Mouse (Mus musculus) liver, embryonic 11.5 days (tissue): ENCODE results near the gene Cyp4f37. TPM values are rescaled to one million over a fixed set of nuclear protein-coding genes. Genes with fewer than 3 reads are reported as not detected.
"Not testable (repeated sequence)": the region's sequence is repeated elsewhere in the genome, so short reads cannot be mapped to it uniquely, and the experiment has no call there.

Source experiments
- ATAC-seq: fragments of 200-750 bp; cut with Nextera tagmentation; replicated peaks from 2 replicates; pipeline ENCODE4 v1.8.0; 2017; ENCODE audit warnings: moderate number of reproducible peaks, mild to moderate bottlenecking, moderate TSS enrichment, moderate library complexity; ENCODE audit not compliant: low FRiP score
- DNase-seq: peaks from one replicate; pipeline ENCODE4 v3.0.0-alpha.2; 2017; ENCODE audit warnings: low spot score
- H3K27ac ChIP-seq: fragments of 300-500 bp; sonication (generic); 2 replicates; pipeline ENCODE4 v1.5.1; 2014; ENCODE audit warnings: mild to moderate bottlenecking, low read depth, low read length, control low read depth
- H3K27me3 ChIP-seq: fragments of 300-500 bp; sonication (generic); replicated peaks from 2 replicates; pipeline ENCODE4 v1.6.1; 2014; ENCODE audit warnings: low read length, mixed read lengths; ENCODE audit not compliant: control insufficient read depth, insufficient read depth
- H3K36me3 ChIP-seq: fragments of 300-500 bp; sonication (generic); 2 replicates; pipeline ENCODE4 v1.6.1; 2014; ENCODE audit warnings: mild to moderate bottlenecking, low read length, moderate library complexity, mixed read lengths; ENCODE audit not compliant: control insufficient read depth, insufficient read depth
- H3K4me1 ChIP-seq: fragments of 300-500 bp; sonication (generic); replicated peaks from 2 replicates; pipeline ENCODE4 v1.6.1; 2014; ENCODE audit warnings: low read length, mixed read lengths; ENCODE audit not compliant: control insufficient read depth, insufficient read depth
- H3K4me2 ChIP-seq: fragments of 300-500 bp; sonication (generic); 2 replicates; pipeline ENCODE4 v1.6.1; 2014; ENCODE audit warnings: mild to moderate bottlenecking, control low read depth, moderate library complexity
- H3K4me3 ChIP-seq: fragments of 300-500 bp; sonication (generic); 2 replicates; pipeline ENCODE4 v1.5.1; 2014; ENCODE audit warnings: low read depth, low read length, control low read depth
- H3K9ac ChIP-seq: fragments of 300-500 bp; sonication (generic); 2 replicates; pipeline ENCODE4 v1.6.1; 2014; ENCODE audit warnings: low read depth, low read length, control low read depth
- H3K9me3 ChIP-seq: fragments of 300-500 bp; sonication (generic); 2 replicates; pipeline ENCODE4 v1.6.1; 2016; ENCODE audit warnings: low read length, inconsistent platforms, mixed read lengths; ENCODE audit not compliant: control insufficient read depth
- WGBS: fragments of 180-500 bp; shearing (Covaris S2); extraction: QIAGEN DNeasy Blood & Tissue Kit; methylation state at CpG from one replicate; pipeline ENCODE4 v1.1.7; 2014; 5-methylcytosine and 5-hydroxymethylcytosine counted together
- polyA plus RNA-seq: library from polyadenylated mRNA; unstranded; fragments of >200 nt; fragmentation: Nextera tagmentation; extraction: Ambion mirVana; gene quantifications from 2 replicates; pipeline ENCODE4 v1.2.1, GENCODE M21; 2014

The Cyp4f37 gene
- polyA plus RNA-seq, 1 experiment from 2014 or later = not detected

DNA sequence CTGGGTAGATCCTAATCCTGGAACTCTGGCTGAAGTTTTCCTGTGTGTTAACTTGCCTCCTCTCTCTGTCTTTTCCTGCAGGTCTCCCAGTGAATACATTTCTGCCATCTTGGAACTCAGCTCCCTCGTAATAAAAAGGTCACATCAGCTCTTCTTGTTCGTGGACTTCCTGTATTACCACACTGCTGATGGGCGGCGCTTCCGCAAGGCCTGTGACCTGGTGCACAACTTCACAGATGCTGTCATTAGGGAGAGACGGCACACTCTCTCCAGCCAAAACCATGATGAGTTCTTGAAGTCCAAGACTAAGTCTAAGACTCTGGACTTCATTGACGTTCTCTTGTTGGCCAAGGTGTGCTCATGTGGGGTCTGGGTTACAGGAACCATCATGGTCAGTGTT, 8.6 kb downstream of the Cyp4f37 start:
- WGBS = 82% methylated on average over 7 of the region's 7 CpGs
- not testable (repeated sequence) for ATAC-seq, DNase-seq, H3K9ac ChIP-seq, H3K27ac ChIP-seq, H3K9me3 ChIP-seq, H3K4me2 ChIP-seq, H3K27me3 ChIP-seq, H3K4me3 ChIP-seq, H3K36me3 ChIP-seq, H3K4me1 ChIP-seq

DNA sequence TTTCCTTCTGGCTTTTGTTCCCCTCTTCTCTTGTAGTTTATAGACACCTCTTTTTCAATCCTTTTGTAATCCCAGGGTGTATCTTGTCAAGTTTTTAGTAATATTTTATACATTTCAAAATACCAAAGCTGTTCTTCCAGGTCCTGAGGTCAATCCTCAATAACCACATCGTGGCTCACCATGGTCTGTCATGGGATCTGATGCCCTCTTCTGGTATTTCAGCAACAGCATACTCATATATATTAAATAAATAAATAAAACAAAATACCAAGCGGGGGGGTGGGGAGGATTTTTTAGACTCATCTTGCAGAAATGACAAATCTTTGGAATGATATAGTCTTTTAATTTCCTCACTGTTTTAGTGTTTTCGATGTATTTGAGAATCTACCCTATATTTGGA, 10.8 kb downstream of the Cyp4f37 start:
- Histone ChIP-seq H3K4me1 (no peaks in the 10 kb centered on the region; the same call in 1 of the 2 replicates), H3K27ac (no peak overlapping the region), H3K9ac (no peak overlapping the region), H3K36me3 (no peaks in the 10 kb centered on the region), H3K27me3 (no peaks in the 10 kb centered on the region), H3K9me3 (no peaks in the 10 kb centered on the region), H3K4me2 (no peak overlapping the region), H3K4me3 (no peak overlapping the region)
- DNase-seq = no peak
- ATAC-seq = no peak
- 70% methylated on average over 3 of the region's 3 CpGs for WGBS

DNA sequence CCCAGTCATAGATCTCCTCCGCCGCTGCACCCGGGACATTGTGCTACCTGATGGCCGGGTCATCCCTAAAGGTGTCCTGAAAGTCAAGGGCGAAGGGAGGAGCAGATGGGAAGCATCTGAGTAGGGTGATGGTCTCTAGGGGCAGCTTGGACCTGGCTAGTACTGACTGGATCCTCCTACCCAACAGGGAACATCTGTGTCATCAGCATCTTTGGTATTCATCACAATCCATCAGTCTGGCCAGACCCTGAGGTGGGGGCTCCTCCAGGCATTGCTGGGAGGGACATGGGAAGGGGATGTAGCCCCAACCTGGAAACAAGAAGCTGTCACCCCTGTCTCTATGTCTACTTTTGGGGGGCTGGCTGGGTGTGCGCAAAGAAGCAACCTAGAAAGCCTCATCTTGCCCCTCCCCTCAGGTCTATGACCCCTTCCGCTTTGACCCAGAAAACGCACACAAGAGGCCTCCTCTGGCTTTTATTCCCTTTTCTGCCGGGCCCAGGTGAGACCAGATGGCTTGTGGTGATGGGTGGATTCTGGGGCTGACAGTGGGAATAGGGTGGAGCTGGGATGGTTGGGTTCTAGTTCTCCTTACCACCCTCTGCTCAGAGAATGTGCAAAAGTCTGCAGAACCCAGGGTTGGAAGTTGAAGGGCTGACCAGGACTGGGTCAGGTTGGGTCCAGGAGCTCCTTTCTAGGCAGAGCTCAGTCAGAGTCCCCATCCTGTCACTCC, 13.3 kb downstream of the Cyp4f37 start:
- DNase-seq, ATAC-seq: not testable (repeated sequence)

DNA sequence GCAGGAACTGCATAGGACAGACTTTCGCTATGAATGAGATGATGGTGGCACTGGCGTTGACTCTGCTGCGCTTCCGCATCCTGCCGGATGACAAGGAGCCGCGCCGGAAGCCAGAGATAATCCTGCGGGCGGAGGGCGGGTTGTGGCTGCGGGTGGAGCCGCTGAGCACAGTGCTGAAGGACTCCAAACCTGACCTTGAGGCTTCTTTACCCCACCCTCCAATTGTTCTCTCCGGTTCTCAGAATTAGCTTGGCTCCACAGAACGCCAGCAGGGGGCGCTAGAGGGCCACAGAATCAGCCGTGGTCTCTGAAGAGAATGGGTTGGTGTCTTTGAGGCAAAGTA, 13.8 kb downstream of the Cyp4f37 start:
- Histone ChIP-seq H3K36me3 (no peaks in the 10 kb centered on the region), H3K4me2 (peak overlapping the region; percentile 48), H3K4me1 (no peaks in the 10 kb centered on the region; the same call in 1 of the 2 replicates), H3K9ac (no peak overlapping the region), H3K27me3 (no peaks in the 10 kb centered on the region), H3K27ac (no peak overlapping the region), H3K4me3 (peak overlapping the region; percentile 3; the same call in 1 of the 2 replicates), H3K9me3 (no peaks in the 10 kb centered on the region)
- peak; percentile 43; the same call in 1 of the 2 replicates for ATAC-seq
- peak; percentile 81 for DNase-seq
- 2% methylated on average over 17 of the region's 17 CpGs for WGBS

More for the DNA sequence above, 13.3 kb downstream of the Cyp4f37 start:
- 81% methylated on average over 9 of the region's 9 CpGs for WGBS
- not testable (repeated sequence) for H3K36me3 ChIP-seq, H3K27me3 ChIP-seq, H3K9me3 ChIP-seq, H3K4me3 ChIP-seq, H3K9ac ChIP-seq, H3K27ac ChIP-seq, H3K4me1 ChIP-seq
- H3K4me2 ChIP-seq = peak overlapping the region; percentile 48

DNA sequence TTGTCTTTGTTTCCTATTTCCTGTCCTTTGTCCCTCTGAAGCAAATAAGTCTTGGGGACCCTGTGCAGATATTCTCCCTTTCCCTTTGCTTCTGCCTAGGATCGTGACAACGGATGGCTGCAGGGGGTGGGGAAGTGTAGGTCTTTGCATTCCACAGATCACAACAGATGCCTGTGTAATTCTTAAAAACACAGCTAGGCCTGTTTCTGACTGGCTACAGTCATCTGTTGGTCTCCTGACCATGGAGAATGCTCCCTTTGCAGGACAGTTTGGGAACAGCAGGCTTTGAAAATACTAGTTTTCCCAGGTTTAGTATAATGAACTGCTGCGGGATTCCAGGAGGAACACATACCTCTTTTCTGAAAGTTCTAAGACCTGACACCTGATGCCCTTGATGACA, 15.2 kb downstream of the Cyp4f37 start:
- no peaks in the 10 kb centered on the region for H3K36me3 ChIP-seq
- no peak overlapping the region for H3K4me3 ChIP-seq
- no peak overlapping the region for H3K4me2 ChIP-seq
- no peaks in the 10 kb centered on the region; the same call in 1 of the 2 replicates for H3K4me1 ChIP-seq
- H3K27me3 ChIP-seq = no peaks in the 10 kb centered on the region
- H3K27ac ChIP-seq = no peak overlapping the region
- H3K9ac ChIP-seq = no peak overlapping the region
- ATAC-seq (no peak), DNase-seq (no peak)
- no peaks in the 10 kb centered on the region for H3K9me3 ChIP-seq
- 63% methylated on average over 3 of the region's 3 CpGs for WGBS

DNA sequence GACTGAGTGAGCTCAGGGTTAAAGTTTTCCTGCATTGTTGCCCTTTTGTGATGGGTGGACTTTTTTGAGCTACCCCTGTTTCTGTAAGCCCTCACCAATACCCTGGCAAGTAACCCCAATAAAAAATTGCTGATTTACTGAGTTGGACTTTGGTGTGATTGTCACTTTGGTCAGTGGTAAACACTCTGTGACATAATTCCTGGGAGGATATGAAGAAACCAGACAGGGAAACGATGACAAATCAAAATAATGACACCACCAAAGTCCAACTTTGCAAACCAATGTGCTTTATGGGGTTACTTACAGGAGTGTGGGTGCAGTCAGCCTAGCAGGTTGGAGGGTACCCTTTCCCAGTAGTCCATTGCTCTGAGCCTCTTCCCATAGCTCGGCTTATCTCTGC, 16.0 kb downstream of the Cyp4f37 start:
- Histone ChIP-seq H3K4me2 (no peak overlapping the region), H3K27ac (no peak overlapping the region), H3K4me1 (no peaks in the 10 kb centered on the region; the same call in 1 of the 2 replicates), H3K36me3 (no peaks in the 10 kb centered on the region), H3K4me3 (no peak overlapping the region), H3K9ac (no peak overlapping the region), H3K9me3 (no peaks in the 10 kb centered on the region), H3K27me3 (no peaks in the 10 kb centered on the region)
- WGBS = 73% methylated on average over 2 of the region's 2 CpGs
- DNase-seq = no peak
- ATAC-seq = no peak

DNA sequence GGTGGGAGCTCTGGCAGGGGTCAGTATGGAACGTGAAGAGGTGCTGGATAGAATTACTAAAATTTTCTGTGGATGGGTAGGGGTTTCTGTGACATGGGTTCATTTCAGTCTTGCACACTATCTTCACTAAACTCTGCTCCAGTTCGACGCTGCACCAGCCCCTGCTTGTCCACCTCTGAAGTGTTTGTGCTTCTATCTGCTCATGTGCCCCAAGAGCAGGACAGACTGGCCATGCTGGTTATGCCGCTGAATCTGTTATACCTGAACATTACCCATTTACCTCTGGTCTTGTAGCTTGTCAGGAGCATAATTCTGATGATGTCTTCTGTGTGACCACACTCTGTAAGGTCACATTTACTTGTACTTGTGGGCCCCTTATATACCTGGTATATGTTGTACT, 25.5 kb downstream of the Cyp4f37 start:
- H3K4me3 ChIP-seq = no peak overlapping the region
- H3K9ac ChIP-seq = no peak overlapping the region
- H3K9me3 ChIP-seq = no peaks in the 10 kb centered on the region
- no peak overlapping the region for H3K4me2 ChIP-seq
- no peaks in the 10 kb centered on the region for H3K36me3 ChIP-seq
- WGBS = 82% methylated on average over 4 of the region's 4 CpGs
- H3K27me3 ChIP-seq = no peaks in the 10 kb centered on the region
- no peaks in the 10 kb centered on the region for H3K4me1 ChIP-seq
- ATAC-seq (no peak), DNase-seq (no peak)
- no peak overlapping the region for H3K27ac ChIP-seq

DNA sequence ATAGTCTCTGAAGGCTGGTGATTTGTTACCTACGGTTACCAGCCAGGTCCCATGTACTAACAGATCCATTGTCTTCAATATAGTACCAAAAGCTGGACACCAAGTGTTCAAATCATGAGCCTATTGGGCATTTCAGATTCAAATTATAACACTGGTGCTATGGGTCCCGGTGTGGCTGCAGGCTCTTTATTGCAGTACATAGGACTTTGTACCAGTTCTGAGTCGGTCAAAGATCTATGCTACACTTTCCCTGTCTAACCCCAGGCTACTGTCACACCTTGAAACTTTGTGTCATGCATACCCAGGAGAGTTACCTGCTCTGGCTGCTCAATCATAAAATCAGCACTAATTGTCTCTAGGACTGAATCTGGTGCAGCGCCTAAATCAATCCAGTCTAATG, 32.8 kb downstream of the Cyp4f37 start:
- DNase-seq (no peak), ATAC-seq (no peak)
- Histone ChIP-seq H3K4me3 (no peak overlapping the region), H3K4me1 (no peaks in the 10 kb centered on the region), H3K9me3 (no peaks in the 10 kb centered on the region), H3K27ac (no peak overlapping the region), H3K36me3 (no peaks in the 10 kb centered on the region), H3K4me2 (no peak overlapping the region), H3K9ac (no peak overlapping the region), H3K27me3 (no peaks in the 10 kb centered on the region)
- WGBS = 84% methylated on average over 4 of the region's 4 CpGs

DNA sequence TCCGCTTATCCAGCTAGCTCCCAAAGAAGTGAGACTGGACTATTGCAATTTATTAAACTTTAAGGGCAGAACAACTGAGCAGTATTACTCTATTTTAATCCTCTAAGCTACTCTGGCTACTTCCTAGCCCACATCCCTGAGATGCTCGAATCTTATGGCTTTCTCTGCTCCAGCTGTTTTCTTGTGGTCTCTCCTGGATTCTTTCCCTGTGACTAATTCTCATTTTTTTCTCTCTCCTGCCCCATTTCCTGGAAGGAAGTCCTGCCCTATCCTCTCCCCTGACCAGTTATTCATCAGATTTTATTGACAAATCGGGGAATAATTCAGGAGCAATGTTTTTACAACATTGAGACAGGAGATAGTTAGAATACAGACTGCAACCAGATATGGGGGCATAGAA, 35.9 kb downstream of the Cyp4f37 start:
- WGBS = 58% methylated on average over 3 of the region's 3 CpGs
- Histone ChIP-seq H3K9me3 (no peaks in the 10 kb centered on the region; the same call in 1 of the 2 replicates), H3K4me2 (no peak overlapping the region), H3K4me3 (no peak overlapping the region), H3K9ac (no peak overlapping the region), H3K4me1 (no peaks in the 10 kb centered on the region), H3K36me3 (no peaks in the 10 kb centered on the region), H3K27me3 (no peaks in the 10 kb centered on the region), H3K27ac (no peak overlapping the region)
- ATAC-seq (no peak), DNase-seq (no peak)
